Mouse (Mus musculus): ENCODE data around the gene Cep135. TPM values are rescaled to one million over a fixed set of nuclear protein-coding genes. Genes with fewer than 3 reads are reported as not detected.

Cep135 gene
- polyA plus RNA-seq, 1 experiment from 2014 or later, result 4.0 TPM

DNA sequence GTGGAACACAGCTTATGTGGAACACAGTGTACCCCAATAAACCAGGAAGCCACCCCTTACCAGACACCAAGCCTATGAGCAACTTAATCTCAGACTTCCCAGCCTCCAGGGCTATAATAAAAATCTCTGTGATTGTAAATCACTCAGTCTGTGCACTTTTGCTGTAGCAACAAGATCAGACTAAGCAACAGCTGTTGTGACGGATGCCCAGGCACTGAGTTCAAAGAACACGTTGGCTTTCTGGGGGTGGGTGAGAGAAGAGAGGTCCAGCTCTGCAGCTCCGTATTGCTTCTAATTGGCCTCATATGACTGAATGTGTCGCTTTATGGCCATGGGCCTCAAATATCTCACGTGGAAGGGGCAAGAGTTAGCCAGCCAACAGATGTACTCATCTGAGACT, 80.0 kb downstream of the Cep135 start:
- H3K9ac ChIP-seq (replicated peaks; ENCODE audit: low read depth, low read length), result no peak overlapping the region
- peaks cover 24% of the 10 kb centered on the region for H3K4me1 ChIP-seq (ENCODE audit: control insufficient read depth, insufficient read depth, low read length)
- H3K9me3 ChIP-seq (ENCODE audit: control insufficient read depth, low read length), result no peaks in the 10 kb centered on the region
- no peak overlapping the region for H3K27ac ChIP-seq (ENCODE audit: low read depth, low read length)
- WGBS, result 44% methylated on average over 5 of the region's 5 CpGs
- no peak overlapping the region for H3K4me3 ChIP-seq (ENCODE audit: low read depth, low read length)
- no peaks in the 10 kb centered on the region for H3K36me3 ChIP-seq (ENCODE audit: control insufficient read depth, insufficient read depth, low read length)
- H3K4me2 ChIP-seq (ENCODE audit: low read depth, low read length), result no peak overlapping the region
- no peak for ATAC-seq (ENCODE audit: low read depth)
- no peaks in the 10 kb centered on the region for H3K27me3 ChIP-seq (ENCODE audit: control insufficient read depth, insufficient read depth, low read length)

DNA sequence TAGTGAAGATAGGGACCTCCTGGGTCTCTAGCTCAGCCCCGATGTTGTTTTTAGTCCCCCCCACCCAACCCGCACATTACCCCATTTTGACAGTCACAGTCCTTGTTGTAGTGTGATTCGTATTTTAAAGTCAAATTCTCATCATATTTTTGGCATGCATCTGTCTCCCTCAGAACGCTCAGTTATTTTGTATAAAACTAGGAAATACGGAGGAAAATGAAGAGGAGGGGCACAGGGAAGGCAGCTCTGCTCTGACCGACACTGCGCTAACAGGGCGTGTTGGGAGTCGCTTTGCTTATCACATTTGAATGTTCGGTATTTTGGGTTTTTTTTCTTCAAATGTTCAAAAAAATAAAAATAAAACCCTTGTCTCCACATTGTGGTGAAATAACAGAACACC, 81.7 kb downstream of the Cep135 start:
- ATAC-seq (ENCODE audit: low read depth), result no peak
- H3K27me3 ChIP-seq (ENCODE audit: control insufficient read depth, insufficient read depth, low read length), result no peaks in the 10 kb centered on the region
- H3K9me3 ChIP-seq (ENCODE audit: control insufficient read depth, low read length), result no peaks in the 10 kb centered on the region
- peaks cover 18% of the 10 kb centered on the region for H3K4me1 ChIP-seq (ENCODE audit: control insufficient read depth, insufficient read depth, low read length)
- no peaks in the 10 kb centered on the region for H3K36me3 ChIP-seq (ENCODE audit: control insufficient read depth, insufficient read depth, low read length)
- H3K4me2 ChIP-seq (ENCODE audit: low read depth, low read length), result no peak overlapping the region
- H3K9ac ChIP-seq (replicated peaks; ENCODE audit: low read depth, low read length), result no peak overlapping the region
- WGBS, result 94% methylated on average over 10 of the region's 10 CpGs
- H3K27ac ChIP-seq (ENCODE audit: low read depth, low read length), result no peak overlapping the region
- no peak overlapping the region for H3K4me3 ChIP-seq (ENCODE audit: low read depth, low read length)

DNA sequence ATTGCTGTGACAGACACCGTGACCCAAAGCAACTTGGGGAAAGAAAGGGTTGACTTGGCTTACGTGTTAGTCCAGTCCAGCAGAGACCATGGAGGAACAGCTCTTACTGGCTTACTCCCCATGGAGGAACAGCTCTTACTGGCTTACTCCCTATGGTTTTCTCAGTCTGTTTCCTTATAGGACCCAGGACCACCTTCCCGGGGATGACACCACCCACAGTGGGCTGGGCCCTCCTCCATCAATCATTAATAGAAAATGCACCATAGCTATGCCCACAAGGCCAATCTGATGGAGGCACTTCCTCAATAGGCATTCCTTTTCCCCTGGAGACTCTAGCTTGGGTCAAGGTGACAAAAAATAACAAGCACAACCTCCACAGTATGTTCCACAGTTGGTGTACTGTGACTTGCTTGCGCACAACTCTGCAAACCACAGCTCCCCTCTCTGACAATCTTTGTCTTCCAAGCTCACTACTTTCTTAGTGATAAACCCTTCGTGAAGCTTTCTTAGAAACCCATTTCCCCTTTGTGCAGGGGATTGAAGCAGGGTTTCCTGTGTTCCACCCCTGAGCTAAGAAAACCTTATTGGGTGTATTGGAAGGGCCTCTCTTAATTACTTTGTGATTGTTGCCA, 85.6 kb downstream of the Cep135 start:
- H3K36me3 ChIP-seq (ENCODE audit: control insufficient read depth, insufficient read depth, low read length), result no peaks in the 10 kb centered on the region
- 96% methylated on average over 5 of the region's 5 CpGs for WGBS
- no peaks in the 10 kb centered on the region for H3K27me3 ChIP-seq (ENCODE audit: control insufficient read depth, insufficient read depth, low read length)
- no peaks in the 10 kb centered on the region for H3K4me1 ChIP-seq (ENCODE audit: control insufficient read depth, insufficient read depth, low read length)
- no peak for ATAC-seq (ENCODE audit: low read depth)
- no peak overlapping the region for H3K4me2 ChIP-seq (ENCODE audit: low read depth, low read length)
- H3K4me3 ChIP-seq (ENCODE audit: low read depth, low read length), result no peak overlapping the region
- no peaks in the 10 kb centered on the region for H3K9me3 ChIP-seq (ENCODE audit: control insufficient read depth, low read length)
- no peak overlapping the region for H3K27ac ChIP-seq (ENCODE audit: low read depth, low read length)
- no peak overlapping the region for H3K9ac ChIP-seq (replicated peaks; ENCODE audit: low read depth, low read length)

- no peaks in the 10 kb centered on the region for H3K27me3 ChIP-seq (ENCODE audit: control insufficient read depth, insufficient read depth, low read length)
- H3K4me2 ChIP-seq (ENCODE audit: low read depth, low read length), result no peak overlapping the region
- no peak overlapping the region for H3K9ac ChIP-seq (replicated peaks; ENCODE audit: low read depth, low read length)
- H3K4me1 ChIP-seq (ENCODE audit: control insufficient read depth, insufficient read depth, low read length), result no peaks in the 10 kb centered on the region
- H3K4me3 ChIP-seq (ENCODE audit: low read depth, low read length), result no peak overlapping the region
- no peak for ATAC-seq (ENCODE audit: low read depth)
- whole genome bisulfite sequencing, result 79% methylated on average over 4 of the region's 4 CpGs
- H3K27ac ChIP-seq (ENCODE audit: low read depth, low read length), result no peak overlapping the region
- H3K9me3 ChIP-seq (ENCODE audit: control insufficient read depth, low read length), result no peaks in the 10 kb centered on the region
- no peaks in the 10 kb centered on the region for H3K36me3 ChIP-seq (ENCODE audit: control insufficient read depth, insufficient read depth, low read length)
Observed at GRCm38 (mm10) chr5:76675369-76675768, 86.9 kb downstream of the Cep135 start.

DNA sequence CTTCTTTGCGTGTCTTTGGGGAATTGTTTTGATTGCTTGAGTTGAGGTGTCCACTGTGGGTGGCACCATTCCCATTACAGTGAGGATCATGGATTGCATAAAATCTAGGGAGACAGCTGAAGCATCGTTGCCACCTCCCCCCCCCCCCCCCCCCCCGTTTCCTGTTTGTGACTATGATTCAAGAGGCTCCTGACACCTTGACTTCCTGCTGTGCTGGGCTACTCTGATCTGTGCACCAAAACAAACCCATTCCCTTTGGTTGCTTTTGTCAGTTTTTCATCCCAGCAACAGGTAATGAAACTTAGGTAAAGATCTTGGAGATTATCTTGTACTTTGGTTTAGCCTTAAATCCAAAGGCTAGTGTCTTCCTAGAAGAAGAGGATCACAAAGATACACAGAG, 92.5 kb downstream of the Cep135 start:
- Histone ChIP-seq H3K27ac (ENCODE audit: low read depth, low read length) (no peak overlapping the region), H3K4me2 (ENCODE audit: low read depth, low read length) (no peak overlapping the region), H3K9ac (replicated peaks; ENCODE audit: low read depth, low read length) (no peak overlapping the region), H3K4me3 (ENCODE audit: low read depth, low read length) (no peak overlapping the region), H3K36me3 (ENCODE audit: control insufficient read depth, insufficient read depth, low read length) (no peaks in the 10 kb centered on the region), H3K27me3 (ENCODE audit: control insufficient read depth, insufficient read depth, low read length) (no peaks in the 10 kb centered on the region), H3K4me1 (ENCODE audit: control insufficient read depth, insufficient read depth, low read length) (peaks cover 13% of the 10 kb centered on the region; the same call in 1 of the 2 replicates), H3K9me3 (ENCODE audit: control insufficient read depth, low read length) (no peaks in the 10 kb centered on the region)
- WGBS, result 75% methylated on average over 3 of the region's 3 CpGs
- ATAC-seq (ENCODE audit: low read depth), result no peak

DNA sequence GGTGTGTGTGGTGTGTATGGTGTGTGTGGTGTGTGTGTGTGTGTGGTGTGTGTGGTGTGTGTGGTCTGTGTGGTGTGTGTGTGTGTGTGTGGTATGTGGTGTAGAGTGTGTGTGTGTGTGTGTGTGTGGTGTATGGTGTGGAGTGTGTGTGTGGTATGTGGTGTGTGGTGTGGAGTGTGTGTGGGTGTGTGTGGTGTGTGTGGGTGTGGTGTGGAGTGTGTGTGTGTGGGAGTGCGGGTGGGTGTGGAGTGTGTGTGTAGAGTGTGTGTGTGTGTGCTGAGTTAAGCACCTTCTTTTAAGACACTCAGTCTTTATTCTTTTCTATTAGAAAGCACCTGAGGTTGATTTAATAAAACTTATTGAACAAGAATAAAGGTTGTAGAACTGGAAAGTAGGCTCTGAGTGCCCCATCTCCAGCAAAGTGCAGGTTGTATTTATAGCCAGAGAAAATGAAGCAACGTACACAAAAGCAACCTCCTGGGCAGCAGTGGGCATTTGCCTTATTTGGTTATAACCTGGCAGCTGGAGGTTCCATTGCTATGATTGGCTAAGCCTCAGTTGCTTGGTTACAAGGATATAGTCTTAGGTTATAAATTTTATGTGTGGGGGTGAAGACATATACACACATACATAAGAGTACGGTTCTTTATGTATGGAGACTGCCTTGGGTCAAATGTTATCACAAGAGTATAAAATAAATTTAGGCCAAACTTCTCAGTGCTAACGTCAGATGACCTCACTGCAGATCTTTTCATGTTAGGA, 93.6 kb downstream of the Cep135 start:
- H3K27ac ChIP-seq (ENCODE audit: low read depth, low read length), result no peak overlapping the region
- H3K9ac ChIP-seq (replicated peaks; ENCODE audit: low read depth, low read length), result no peak overlapping the region
- H3K27me3 ChIP-seq (ENCODE audit: control insufficient read depth, insufficient read depth, low read length), result no peaks in the 10 kb centered on the region
- H3K4me3 ChIP-seq (ENCODE audit: low read depth, low read length), result no peak overlapping the region
- peaks cover 13% of the 10 kb centered on the region; the same call in 1 of the 2 replicates for H3K4me1 ChIP-seq (ENCODE audit: control insufficient read depth, insufficient read depth, low read length)
- 46% methylated on average over 4 of the region's 4 CpGs for WGBS
- no peak for ATAC-seq (ENCODE audit: low read depth)
- no peaks in the 10 kb centered on the region for H3K36me3 ChIP-seq (ENCODE audit: control insufficient read depth, insufficient read depth, low read length)
- H3K9me3 ChIP-seq (ENCODE audit: control insufficient read depth, low read length), result no peaks in the 10 kb centered on the region
- no peak overlapping the region for H3K4me2 ChIP-seq (ENCODE audit: low read depth, low read length)

DNA sequence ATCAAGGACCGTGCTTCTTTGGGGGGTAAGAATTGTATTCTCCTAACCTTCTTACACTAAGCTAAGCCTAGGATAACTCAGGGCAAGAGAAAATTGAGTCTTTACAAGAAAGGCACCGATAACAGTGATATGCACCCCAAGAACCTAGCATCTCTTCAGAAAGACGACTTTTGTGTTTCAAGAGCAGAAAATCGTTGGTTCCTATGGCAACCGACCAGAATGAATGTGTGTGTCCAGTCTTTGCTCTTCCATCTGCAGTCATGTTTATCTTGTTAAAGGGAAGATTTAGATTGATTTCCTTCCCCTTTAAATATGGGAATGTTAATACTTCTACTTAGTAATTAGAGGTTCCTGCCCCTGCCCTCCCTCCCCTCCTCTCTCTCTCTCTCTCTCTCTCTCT, 95.0 kb downstream of the Cep135 start:
- H3K4me1 ChIP-seq (ENCODE audit: control insufficient read depth, insufficient read depth, low read length), result peaks cover 13% of the 10 kb centered on the region; the same call in 1 of the 2 replicates
- no peak overlapping the region for H3K4me2 ChIP-seq (ENCODE audit: low read depth, low read length)
- no peak overlapping the region for H3K9ac ChIP-seq (replicated peaks; ENCODE audit: low read depth, low read length)
- H3K9me3 ChIP-seq (ENCODE audit: control insufficient read depth, low read length), result no peaks in the 10 kb centered on the region
- 46% methylated on average over 5 of the region's 5 CpGs for WGBS
- H3K4me3 ChIP-seq (ENCODE audit: low read depth, low read length), result no peak overlapping the region
- no peak for ATAC-seq (ENCODE audit: low read depth)
- no peak overlapping the region for H3K27ac ChIP-seq (ENCODE audit: low read depth, low read length)
- no peaks in the 10 kb centered on the region for H3K27me3 ChIP-seq (ENCODE audit: control insufficient read depth, insufficient read depth, low read length)
- H3K36me3 ChIP-seq (ENCODE audit: control insufficient read depth, insufficient read depth, low read length), result no peaks in the 10 kb centered on the region

GRCm38 (mm10) chr5:76684658-76685605, 96.4 kb downstream of the Cep135 start:
- no peak for ATAC-seq (ENCODE audit: low read depth)
- WGBS, result 89% methylated on average over 15 of the region's 15 CpGs
- Histone ChIP-seq H3K4me2 (ENCODE audit: low read depth, low read length) (no peak overlapping the region), H3K27ac (ENCODE audit: low read depth, low read length) (no peak overlapping the region), H3K9ac (replicated peaks; ENCODE audit: low read depth, low read length) (no peak overlapping the region), H3K4me1 (ENCODE audit: control insufficient read depth, insufficient read depth, low read length) (peaks cover 13% of the 10 kb centered on the region; the same call in 1 of the 2 replicates), H3K9me3 (ENCODE audit: control insufficient read depth, low read length) (no peaks in the 10 kb centered on the region), H3K36me3 (ENCODE audit: control insufficient read depth, insufficient read depth, low read length) (no peaks in the 10 kb centered on the region), H3K4me3 (ENCODE audit: low read depth, low read length) (no peak overlapping the region), H3K27me3 (ENCODE audit: control insufficient read depth, insufficient read depth, low read length) (no peaks in the 10 kb centered on the region)
